Mouse (Mus musculus) CD4-positive helper T cell, adult 2 months (primary cell): ENCODE results near the gene Ano6.

Source experiments
- DNase-seq: peaks from one replicate; pipeline ENCODE4 v3.0.0-alpha.2; 2012; ENCODE audit warnings: low read depth, missing footprints, low spot score

Ano6 gene

GRCm38 (mm10) chr15:95888556-95888955, 97.9 kb downstream of the Ano6 start:
- DNase-seq, result no peak

- DNase-seq, result peak; percentile 41
Observed at GRCm38 (mm10) chr15:95890368-95890767, 99.7 kb downstream of the Ano6 start.

GRCm38 (mm10) chr15:95892171-95892570, 101.5 kb downstream of the Ano6 start:
- DNase-seq, result no peak

GRCm38 (mm10) chr15:95892929-95893328, 102.3 kb downstream of the Ano6 start:
- no peak for DNase-seq

- no peak for DNase-seq
Observed at GRCm38 (mm10) chr15:95895699-95896098, 105.1 kb downstream of the Ano6 start.

- no peak for DNase-seq
Observed at GRCm38 (mm10) chr15:95897653-95898052, 107.0 kb downstream of the Ano6 start.

GRCm38 (mm10) chr15:95898438-95898837, 107.8 kb downstream of the Ano6 start:
- DNase-seq, result no peak

GRCm38 (mm10) chr15:95902396-95902795, 111.8 kb downstream of the Ano6 start:
- DNase-seq, result no peak

- DNase-seq, result peak; percentile 12
Observed at GRCm38 (mm10) chr15:95904247-95904646, 113.6 kb downstream of the Ano6 start.

GRCm38 (mm10) chr15:95906017-95906749, 115.5 kb downstream of the Ano6 start:
- no peak for DNase-seq

GRCm38 (mm10) chr15:95906891-95907290, 116.2 kb downstream of the Ano6 start:
- no peak for DNase-seq

GRCm38 (mm10) chr15:95907337-95907736, 116.7 kb downstream of the Ano6 start:
- no peak for DNase-seq

GRCm38 (mm10) chr15:95907909-95908308, 117.3 kb downstream of the Ano6 start:
- no peak for DNase-seq

GRCm38 (mm10) chr15:95910099-95910780, 119.6 kb downstream of the Ano6 start:
- DNase-seq, result no peak

GRCm38 (mm10) chr15:95914963-95915362, 124.3 kb downstream of the Ano6 start:
- no peak for DNase-seq

- DNase-seq, result no peak
Observed at GRCm38 (mm10) chr15:95915477-95915876, 124.8 kb downstream of the Ano6 start.

GRCm38 (mm10) chr15:95917330-95917729, 126.7 kb downstream of the Ano6 start:
- DNase-seq, result no peak

- no peak for DNase-seq
Observed at GRCm38 (mm10) chr15:95920047-95920446, 129.4 kb downstream of the Ano6 start.

GRCm38 (mm10) chr15:95921072-95921471, 130.4 kb downstream of the Ano6 start:
- no peak for DNase-seq

- no peak for DNase-seq
Observed at GRCm38 (mm10) chr15:95921639-95922038, 131.0 kb downstream of the Ano6 start.

- no peak for DNase-seq
Observed at GRCm38 (mm10) chr15:95922558-95922957, 131.9 kb downstream of the Ano6 start.

- DNase-seq, result peak; percentile 17
Observed at GRCm38 (mm10) chr15:95925334-95925986, 134.8 kb downstream of the Ano6 start.

- no peak for DNase-seq
Observed at GRCm38 (mm10) chr15:95929087-95929486, 138.4 kb downstream of the Ano6 start.
